Mouse (Mus musculus): ENCODE results near the gene Obp2b. TPM values are rescaled to one million over a fixed set of nuclear protein-coding genes. Genes with fewer than 3 reads are reported as not detected.

The Obp2b gene
- polyA plus RNA-seq, 1 experiment: not detected

GRCm38 (mm10) chr2:25741671-25742070 is 4.9 kb downstream of the Obp2b start:
- no peak for DNase-seq (ENCODE audit: low read depth in 1 of 2, low spot score in 2 of 2)
- no peaks in the 10 kb centered on the region for H3K27me3 ChIP-seq (ENCODE audit: control insufficient read depth, insufficient read depth, low read length)
- H3K4me1 ChIP-seq (ENCODE audit: control insufficient read depth, insufficient read depth, insufficient read length): no peaks in the 10 kb centered on the region
- H3K4me3 ChIP-seq (ENCODE audit: extremely low read depth, insufficient read depth, insufficient read length): no peak overlapping the region
- H3K27ac ChIP-seq (ENCODE audit: insufficient read depth, low read length): no peak overlapping the region
- 19% methylated on average over 1 of the region's 1 CpGs for WGBS
- TF ChIP-seq POLR2A (IDR thresholded peaks at IDR 0.05; ENCODE audit: low read depth, low read length) (no peak), CTCF (IDR thresholded peaks at IDR 0.05; ENCODE audit: extremely low read depth, insufficient read depth, insufficient read length, insufficient replicate concordance) (no peak)
- H3K36me3 ChIP-seq (ENCODE audit: control insufficient read depth, insufficient read depth, low read length): no peaks in the 10 kb centered on the region

DNA sequence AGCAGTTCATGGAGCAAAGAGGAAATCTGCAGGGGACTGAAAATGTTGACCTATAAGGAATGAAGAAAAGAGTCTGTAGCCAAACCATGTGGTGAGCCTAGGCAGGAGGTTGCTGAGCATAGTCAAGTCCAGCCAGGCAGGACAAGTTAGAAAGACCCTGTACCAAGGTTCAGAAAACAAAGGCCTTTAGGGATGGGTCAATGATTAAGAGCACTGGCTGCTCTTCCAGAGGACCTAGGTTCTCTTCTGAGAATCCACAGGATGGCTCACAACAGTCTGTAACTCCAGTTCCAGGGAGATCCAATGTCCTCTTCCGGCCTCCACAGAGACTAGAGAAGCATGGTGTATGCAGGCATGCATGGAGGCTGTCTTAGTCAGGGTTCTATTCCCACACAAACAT is 17.4 kb downstream of the Obp2b start:
- Histone ChIP-seq H3K27ac (ENCODE audit: insufficient read depth, low read length) (no peak overlapping the region), H3K27me3 (ENCODE audit: control insufficient read depth, insufficient read depth, low read length) (no peaks in the 10 kb centered on the region), H3K4me1 (ENCODE audit: control insufficient read depth, insufficient read depth, insufficient read length) (no peaks in the 10 kb centered on the region), H3K36me3 (ENCODE audit: control insufficient read depth, insufficient read depth, low read length) (no peaks in the 10 kb centered on the region), H3K4me3 (ENCODE audit: extremely low read depth, insufficient read depth, insufficient read length) (no peak overlapping the region)
- 95% methylated on average over 1 of the region's 1 CpGs for WGBS
- TF ChIP-seq POLR2A (IDR thresholded peaks at IDR 0.05; ENCODE audit: low read depth, low read length) (no peak), CTCF (IDR thresholded peaks at IDR 0.05; ENCODE audit: extremely low read depth, insufficient read depth, insufficient read length, insufficient replicate concordance) (no peak)
- no peak for DNase-seq (ENCODE audit: low read depth in 1 of 2, low spot score in 2 of 2)

DNA sequence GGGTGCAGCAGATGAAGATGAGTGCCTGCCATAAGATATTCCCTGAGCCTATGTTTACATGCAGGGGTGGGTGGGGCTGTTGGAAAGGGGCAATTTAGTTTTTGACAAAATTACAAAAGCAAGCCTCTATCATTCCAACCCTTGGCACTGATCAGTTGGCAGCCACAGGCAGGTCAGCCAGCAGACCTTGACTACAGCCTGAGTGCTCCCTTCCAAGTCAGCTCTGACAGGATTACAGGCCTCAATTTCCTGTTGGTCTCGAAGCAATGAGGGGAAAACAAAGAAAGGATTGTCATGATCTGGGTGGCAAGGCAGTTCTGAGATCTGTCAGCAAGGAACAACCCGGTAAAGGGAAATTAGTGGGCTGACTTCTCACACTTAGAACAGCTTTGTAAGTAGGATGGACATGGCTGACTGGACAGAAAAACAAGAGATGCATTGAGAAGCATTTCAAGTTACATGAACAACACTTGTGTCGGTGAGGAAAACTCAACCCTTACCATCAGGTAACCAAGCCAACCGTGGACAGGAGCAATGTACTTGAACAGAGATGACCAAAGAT is 21.3 kb downstream of the Obp2b start:
- no peak for DNase-seq (ENCODE audit: low read depth in 1 of 2, low spot score in 2 of 2)
- H3K4me3 ChIP-seq (ENCODE audit: extremely low read depth, insufficient read depth, insufficient read length): no peak overlapping the region
- no peak for TF ChIP-seq POLR2A (IDR thresholded peaks at IDR 0.05; ENCODE audit: low read depth, low read length)
- no peak for TF ChIP-seq CTCF (IDR thresholded peaks at IDR 0.05; ENCODE audit: extremely low read depth, insufficient read depth, insufficient read length, insufficient replicate concordance)
- no peak overlapping the region for H3K27ac ChIP-seq (ENCODE audit: insufficient read depth, low read length)
- H3K4me1 ChIP-seq (ENCODE audit: control insufficient read depth, insufficient read depth, insufficient read length): no peaks in the 10 kb centered on the region
- whole genome bisulfite sequencing: 56% methylated on average over 4 of the region's 4 CpGs
- no peaks in the 10 kb centered on the region for H3K27me3 ChIP-seq (ENCODE audit: control insufficient read depth, insufficient read depth, low read length)
- no peaks in the 10 kb centered on the region for H3K36me3 ChIP-seq (ENCODE audit: control insufficient read depth, insufficient read depth, low read length)

GRCm38 (mm10) chr2:25765269-25765668 is 28.5 kb downstream of the Obp2b start, which contains the start of gene Lcn3:
Gene Lcn3 (plus strand): TSS chr2:25765569.
- H3K27ac ChIP-seq (ENCODE audit: insufficient read depth, low read length): no peak within 1 kb of the TSS
- H3K4me1 ChIP-seq (ENCODE audit: control insufficient read depth, insufficient read depth, insufficient read length): no peaks in the 10 kb centered on the region
- WGBS: 58% methylated on average over 2 of the region's 2 CpGs
- TF ChIP-seq CTCF (IDR thresholded peaks at IDR 0.05; ENCODE audit: extremely low read depth, insufficient read depth, insufficient read length, insufficient replicate concordance) (no peak), POLR2A (IDR thresholded peaks at IDR 0.05; ENCODE audit: low read depth, low read length) (no peak)
- H3K36me3 ChIP-seq (ENCODE audit: control insufficient read depth, insufficient read depth, low read length): no peaks in the 10 kb centered on the region
- DNase-seq (ENCODE audit: low read depth in 1 of 2, low spot score in 2 of 2): no peak
- no peak within 1 kb of the TSS for H3K4me3 ChIP-seq (ENCODE audit: extremely low read depth, insufficient read depth, insufficient read length)
- H3K27me3 ChIP-seq (ENCODE audit: control insufficient read depth, insufficient read depth, low read length): no peaks in the 10 kb centered on the region

- 79% methylated on average over 4 of the region's 4 CpGs for WGBS
- no peak for DNase-seq (ENCODE audit: low read depth in 1 of 2, low spot score in 2 of 2)
- TF ChIP-seq CTCF (IDR thresholded peaks at IDR 0.05; ENCODE audit: extremely low read depth, insufficient read depth, insufficient read length, insufficient replicate concordance): no peak
- H3K4me3 ChIP-seq (ENCODE audit: extremely low read depth, insufficient read depth, insufficient read length): no peak overlapping the region
- no peaks in the 10 kb centered on the region for H3K36me3 ChIP-seq (ENCODE audit: control insufficient read depth, insufficient read depth, low read length)
- H3K27ac ChIP-seq (ENCODE audit: insufficient read depth, low read length): no peak overlapping the region
- H3K27me3 ChIP-seq (ENCODE audit: control insufficient read depth, insufficient read depth, low read length): no peaks in the 10 kb centered on the region
- H3K4me1 ChIP-seq (ENCODE audit: control insufficient read depth, insufficient read depth, insufficient read length): no peaks in the 10 kb centered on the region
These were observed 31.0 kb downstream of the Obp2b start for GRCm38 (mm10) chr2:25767764-25768163.

GRCm38 (mm10) chr2:25773507-25773906 is 36.7 kb downstream of the Obp2b start:
- Histone ChIP-seq H3K27ac (ENCODE audit: insufficient read depth, low read length) (no peak overlapping the region), H3K36me3 (ENCODE audit: control insufficient read depth, insufficient read depth, low read length) (no peaks in the 10 kb centered on the region), H3K4me3 (ENCODE audit: extremely low read depth, insufficient read depth, insufficient read length) (no peak overlapping the region), H3K4me1 (ENCODE audit: control insufficient read depth, insufficient read depth, insufficient read length) (no peaks in the 10 kb centered on the region), H3K27me3 (ENCODE audit: control insufficient read depth, insufficient read depth, low read length) (no peaks in the 10 kb centered on the region)
- TF ChIP-seq CTCF (IDR thresholded peaks at IDR 0.05; ENCODE audit: extremely low read depth, insufficient read depth, insufficient read length, insufficient replicate concordance): no peak
- TF ChIP-seq POLR2A (IDR thresholded peaks at IDR 0.05; ENCODE audit: low read depth, low read length): no peak
- DNase-seq (ENCODE audit: low read depth in 1 of 2, low spot score in 2 of 2): no peak
- 90% methylated on average over 2 of the region's 2 CpGs for WGBS

DNA sequence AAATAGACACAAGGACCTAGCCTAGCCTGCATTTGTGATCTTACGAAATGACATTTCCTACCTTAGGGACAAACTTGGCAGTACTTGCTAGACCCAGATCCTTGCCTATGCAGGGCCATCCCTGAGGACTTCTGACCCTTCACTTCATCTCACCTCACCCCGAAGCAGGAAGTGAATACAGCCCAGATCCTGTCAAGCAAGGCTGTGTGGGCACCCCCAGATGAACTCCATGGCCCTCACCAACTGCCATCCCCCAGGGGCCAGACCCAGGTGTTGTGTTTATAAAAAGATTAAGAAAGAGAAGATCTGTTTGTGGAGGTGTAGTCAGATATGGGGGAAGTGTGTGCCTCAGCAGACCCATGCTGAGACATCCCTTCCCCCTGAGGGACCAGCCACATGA is 37.8 kb downstream of the Obp2b start:
- DNase-seq (ENCODE audit: low read depth in 1 of 2, low spot score in 2 of 2): no peak
- H3K27ac ChIP-seq (ENCODE audit: insufficient read depth, low read length): no peak overlapping the region
- no peaks in the 10 kb centered on the region for H3K36me3 ChIP-seq (ENCODE audit: control insufficient read depth, insufficient read depth, low read length)
- H3K4me1 ChIP-seq (ENCODE audit: control insufficient read depth, insufficient read depth, insufficient read length): no peaks in the 10 kb centered on the region
- 60% methylated on average over 2 of the region's 2 CpGs for WGBS
- TF ChIP-seq CTCF (IDR thresholded peaks at IDR 0.05; ENCODE audit: extremely low read depth, insufficient read depth, insufficient read length, insufficient replicate concordance) (no peak), POLR2A (IDR thresholded peaks at IDR 0.05; ENCODE audit: low read depth, low read length) (no peak)
- no peak overlapping the region for H3K4me3 ChIP-seq (ENCODE audit: extremely low read depth, insufficient read depth, insufficient read length)
- H3K27me3 ChIP-seq (ENCODE audit: control insufficient read depth, insufficient read depth, low read length): no peaks in the 10 kb centered on the region
